Mouse (Mus musculus) hindbrain, embryonic 15.5 days (tissue): ENCODE data around the gene Gm28035. TPM values are rescaled to one million over a fixed set of nuclear protein-coding genes. Genes with fewer than 3 reads are reported as not detected.

Experiments
- ATAC-seq: fragments of 200-750 bp; cut with Nextera tagmentation; 2 replicates; pipeline ENCODE4 v1.8.0; 2017; ENCODE audit warnings: low read depth, moderate number of reproducible peaks, moderate TSS enrichment; ENCODE audit not compliant: low FRiP score
- H3K27ac ChIP-seq: fragments of 300-500 bp; sonication (generic); replicated peaks from 2 replicates; pipeline ENCODE4 v1.5.1; 2015; ENCODE audit warnings: mild to moderate bottlenecking, inconsistent platforms
- H3K27me3 ChIP-seq: fragments of 300-500 bp; sonication (generic); 2 replicates; pipeline ENCODE4 v1.6.1; 2015; ENCODE audit warnings: control low read depth, inconsistent platforms
- H3K36me3 ChIP-seq: fragments of 300-500 bp; sonication (generic); 2 replicates; pipeline ENCODE4 v1.6.1; 2015; ENCODE audit warnings: control low read depth, inconsistent platforms
- H3K4me1 ChIP-seq: fragments of 300-500 bp; sonication (generic); replicated peaks from 2 replicates; pipeline ENCODE4 v1.6.1; 2015; ENCODE audit warnings: control low read depth, inconsistent platforms
- H3K4me2 ChIP-seq: fragments of 300-500 bp; sonication (generic); 2 replicates; pipeline ENCODE4 v1.6.1; 2015; ENCODE audit warnings: moderate library complexity, mild to moderate bottlenecking, inconsistent platforms
- H3K4me3 ChIP-seq: fragments of 300-500 bp; sonication (generic); 2 replicates; pipeline ENCODE4 v1.5.1; 2015; ENCODE audit warnings: mild to moderate bottlenecking, inconsistent platforms
- H3K9ac ChIP-seq: fragments of 300-500 bp; sonication (generic); 2 replicates; pipeline ENCODE4 v1.6.1; 2015; ENCODE audit warnings: inconsistent platforms
- H3K9me3 ChIP-seq: fragments of 300-500 bp; sonication (generic); 2 replicates; pipeline ENCODE4 v1.6.1; 2016; ENCODE audit warnings: control low read depth, inconsistent platforms
- WGBS: fragments of 180-500 bp; shearing (Covaris S2); methylation state at CpG from one replicate; pipeline ENCODE4 v1.1.7; 2015; 5-methylcytosine and 5-hydroxymethylcytosine counted together
- polyA plus RNA-seq: library from polyadenylated mRNA; unstranded; fragments of >200 nt; fragmentation: Nextera tagmentation; extraction: Ambion mirVana; gene quantifications from 2 replicates; pipeline ENCODE4 v1.2.1, GENCODE M21; 2015

Gene Gm28035
- polyA plus RNA-seq, 1 experiment from 2014 or later = 0.26 TPM

DNA sequence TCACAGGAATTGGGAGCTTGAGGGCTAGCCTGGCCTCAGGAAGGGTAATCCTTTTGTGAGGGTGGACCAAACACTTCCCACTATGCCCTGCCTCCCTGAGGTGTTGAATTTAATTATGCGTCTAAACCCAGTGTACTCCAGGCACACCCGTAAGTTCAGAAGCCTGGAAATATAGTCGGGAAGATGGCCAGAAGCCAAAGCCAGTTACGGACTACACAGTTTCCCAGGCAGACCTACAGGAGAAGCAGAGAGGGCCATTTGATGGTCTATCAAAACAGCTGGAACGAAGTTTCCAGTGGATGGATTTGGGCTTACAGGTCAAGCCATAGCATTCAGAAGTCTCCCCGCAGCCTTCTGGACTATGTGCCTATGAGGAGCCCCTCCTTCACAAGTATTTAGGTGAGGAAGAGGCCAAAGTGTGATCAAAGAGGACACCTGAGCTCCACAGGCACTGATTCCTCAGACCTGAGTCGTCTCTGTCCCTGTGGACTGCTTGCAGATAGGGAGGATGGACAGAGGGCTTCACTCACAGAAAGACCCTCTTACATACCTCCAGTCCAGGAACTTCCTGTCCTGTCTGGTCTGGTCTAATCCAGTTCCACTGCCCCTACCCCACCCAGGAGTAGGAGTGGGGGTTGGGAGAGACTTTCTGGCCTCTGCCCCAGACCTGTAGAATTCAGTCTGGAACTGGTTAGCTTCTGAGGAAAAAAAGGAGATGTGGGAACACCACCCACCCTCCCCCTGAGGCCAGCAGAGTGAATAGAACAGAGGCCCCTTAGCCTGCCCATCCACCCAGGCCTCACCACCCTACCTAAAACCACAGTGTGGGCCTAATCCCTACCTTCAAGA, 24.5 kb downstream of the Gm28035 start:
- WGBS = 65% methylated on average over 7 of the region's 7 CpGs
- H3K9ac ChIP-seq = no peak overlapping the region

DNA sequence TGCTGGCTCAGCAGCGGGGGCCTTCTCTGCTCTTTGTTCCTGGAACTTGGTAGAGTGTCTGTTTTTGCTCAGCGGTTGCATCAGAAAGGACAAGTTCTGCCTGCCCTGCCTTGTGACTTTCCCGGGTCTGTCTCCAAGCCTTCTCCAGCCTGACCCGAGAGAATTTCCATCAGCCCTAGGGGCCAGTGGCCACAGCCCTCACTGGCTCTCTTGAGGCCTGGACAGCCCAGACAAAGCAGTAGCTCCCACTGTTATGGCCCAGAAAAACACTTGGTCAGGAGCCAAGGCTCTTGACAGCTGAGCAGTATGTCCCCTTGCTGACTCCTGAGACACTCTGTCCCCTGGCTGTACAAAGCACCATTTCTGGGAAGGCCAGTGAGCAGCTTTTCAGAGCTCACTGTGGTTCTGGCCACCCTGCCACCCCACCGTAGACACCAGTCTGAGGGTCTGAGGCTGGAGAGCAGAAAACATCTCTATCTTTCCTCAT, 25.4 kb downstream of the Gm28035 start, which contains the start of gene Phyhd1:
Gene Phyhd1 (plus strand): TSS at position 437 of the 487 bp plus-strand sequence.
- H3K27me3 ChIP-seq = no peaks in the 10 kb centered on the region
- H3K4me3 ChIP-seq = no peak within 1 kb of the TSS
- H3K36me3 ChIP-seq = peaks cover 27% of the 10 kb centered on the region
- no peak within 1 kb of the TSS for H3K9ac ChIP-seq
- WGBS = 20% methylated on average over 5 of the region's 5 CpGs
- 0 out of 2 replicates have a peak, but pooled peaks have one; percentile 24 for ATAC-seq
- H3K4me1 ChIP-seq = peaks cover 49% of the 10 kb centered on the region
- no peaks in the 10 kb centered on the region for H3K9me3 ChIP-seq
- H3K4me2 ChIP-seq = no peak within 1 kb of the TSS
- peak within 1 kb of the TSS; percentile 76 for H3K27ac ChIP-seq

More for the DNA sequence above, 24.5 kb downstream of the Gm28035 start:
- ATAC-seq = no peak
- peaks cover 47% of the 10 kb centered on the region for H3K4me1 ChIP-seq
- H3K27me3 ChIP-seq = no peaks in the 10 kb centered on the region
- H3K27ac ChIP-seq = peak overlapping the region; percentile 76
- peaks cover 27% of the 10 kb centered on the region for H3K36me3 ChIP-seq
- H3K9me3 ChIP-seq = no peaks in the 10 kb centered on the region
- H3K4me2 ChIP-seq = no peak overlapping the region
- no peak overlapping the region for H3K4me3 ChIP-seq

DNA sequence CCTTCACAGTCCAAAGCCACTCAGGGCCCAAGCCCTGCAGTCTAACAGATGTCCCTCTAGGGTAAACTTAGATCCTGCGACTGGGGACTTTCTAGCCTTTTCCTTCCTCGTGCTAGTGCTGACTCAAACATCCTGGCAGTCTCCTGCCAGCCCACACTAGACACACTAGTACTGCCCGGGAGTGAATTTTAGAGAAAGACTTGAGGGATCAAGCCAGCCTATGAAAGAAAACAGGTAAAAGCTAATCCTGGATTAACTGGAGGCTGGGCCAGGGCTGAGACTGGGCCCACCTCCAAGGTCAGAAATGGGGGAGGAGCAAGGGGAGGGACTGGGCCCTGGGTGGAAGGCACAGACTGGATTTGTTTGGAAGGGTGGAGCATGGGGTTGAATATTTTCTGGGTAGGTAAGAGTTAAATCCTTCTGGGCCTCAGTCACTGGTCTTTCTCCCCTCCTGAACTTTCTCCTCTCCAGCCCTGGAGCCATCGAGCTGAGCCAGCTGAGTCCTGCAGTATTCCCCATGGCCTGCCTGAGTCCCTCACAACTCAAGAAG, 26.1 kb downstream of the Gm28035 start:
- no peaks in the 10 kb centered on the region for H3K9me3 ChIP-seq
- no peak for ATAC-seq
- H3K4me3 ChIP-seq = no peak overlapping the region
- 21% methylated on average over 4 of the region's 4 CpGs for WGBS
- peaks cover 49% of the 10 kb centered on the region for H3K4me1 ChIP-seq
- no peaks in the 10 kb centered on the region for H3K27me3 ChIP-seq
- H3K4me2 ChIP-seq = no peak overlapping the region
- H3K27ac ChIP-seq = peak overlapping the region; percentile 76
- H3K9ac ChIP-seq = no peak overlapping the region
- H3K36me3 ChIP-seq = peaks cover 22% of the 10 kb centered on the region

DNA sequence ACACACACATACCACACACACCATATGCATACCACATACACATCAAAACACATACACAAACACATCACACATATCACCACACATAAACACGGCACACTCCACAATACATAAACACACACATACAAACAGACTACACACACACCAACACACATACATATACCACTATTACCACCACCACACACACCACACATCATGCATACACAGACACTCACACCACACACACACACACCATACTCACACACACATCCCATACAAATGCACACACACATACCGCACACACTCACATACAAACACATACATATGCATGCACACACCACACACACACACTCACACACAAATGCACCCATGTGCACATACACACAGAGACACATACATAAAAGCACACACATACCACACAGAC, 27.1 kb downstream of the Gm28035 start:
- no peak overlapping the region for H3K9ac ChIP-seq
- no peak overlapping the region for H3K27ac ChIP-seq
- no peak overlapping the region for H3K4me2 ChIP-seq
- peaks cover 21% of the 10 kb centered on the region for H3K36me3 ChIP-seq
- no peak overlapping the region for H3K4me3 ChIP-seq
- no peaks in the 10 kb centered on the region for H3K9me3 ChIP-seq
- 98% methylated on average over 2 of the region's 2 CpGs for WGBS
- peaks cover 42% of the 10 kb centered on the region for H3K4me1 ChIP-seq
- no peak for ATAC-seq
- no peaks in the 10 kb centered on the region for H3K27me3 ChIP-seq

DNA sequence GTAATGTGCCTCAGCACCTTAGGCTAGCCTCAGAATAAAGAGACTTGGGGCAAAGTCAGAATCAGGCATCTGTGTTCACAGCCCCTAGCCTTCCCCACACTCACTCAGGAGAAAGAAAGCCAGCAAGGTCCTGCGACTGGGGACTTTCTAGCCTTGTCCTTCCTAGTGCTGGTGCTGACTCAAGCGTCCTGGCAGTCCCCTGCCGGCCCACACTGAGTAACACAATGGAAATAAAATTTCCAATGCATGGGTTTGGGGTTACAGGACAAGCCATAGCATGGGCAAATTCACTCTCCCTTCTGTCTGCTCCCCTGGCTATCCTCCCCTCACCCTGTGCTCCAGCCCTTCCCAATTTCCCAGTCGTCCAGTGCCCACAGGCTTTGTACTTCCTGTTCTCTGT, 28.0 kb downstream of the Gm28035 start:
- WGBS = 65% methylated on average over 4 of the region's 4 CpGs
- Histone ChIP-seq H3K9ac (no peak overlapping the region), H3K9me3 (no peaks in the 10 kb centered on the region), H3K4me1 (peaks cover 39% of the 10 kb centered on the region), H3K4me2 (no peak overlapping the region), H3K27ac (no peak overlapping the region), H3K27me3 (no peaks in the 10 kb centered on the region), H3K4me3 (no peak overlapping the region), H3K36me3 (peaks cover 18% of the 10 kb centered on the region)
- no peak for ATAC-seq

DNA sequence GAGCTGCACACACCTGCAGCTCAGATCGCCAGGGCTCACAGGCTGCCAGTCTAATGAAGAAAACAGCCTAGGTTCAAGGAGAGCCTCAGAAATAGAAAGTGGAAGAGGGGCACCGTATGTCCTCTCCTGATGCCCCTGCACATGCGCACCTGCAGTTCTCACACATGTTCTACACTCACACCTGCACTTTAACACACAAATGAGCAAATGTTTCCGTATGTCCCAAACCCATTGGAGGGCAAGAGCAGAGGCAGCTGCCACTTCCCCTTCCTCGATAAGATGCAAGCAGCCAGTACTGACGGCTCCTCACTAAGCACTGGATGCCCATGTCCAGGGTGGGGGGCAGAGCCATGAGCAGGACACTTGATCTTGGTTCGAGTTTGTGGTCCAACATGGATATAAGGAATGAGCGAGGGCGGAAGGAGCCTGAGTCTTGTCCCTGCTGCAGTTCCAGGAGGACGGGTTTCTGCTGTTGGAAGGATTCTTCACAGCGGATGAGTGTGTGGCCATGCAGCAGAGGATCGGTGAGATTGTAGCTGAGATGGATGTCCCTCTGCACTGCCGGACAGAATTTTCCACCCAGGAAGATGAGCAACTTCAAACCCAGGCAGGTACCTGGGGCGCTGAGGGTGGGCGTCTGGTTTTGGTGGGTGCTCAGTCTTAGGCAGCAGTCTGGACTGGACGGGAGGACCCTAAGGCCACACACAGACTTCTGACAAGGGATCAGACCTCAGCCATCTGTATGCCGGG, 29.0 kb downstream of the Gm28035 start:
- H3K27ac ChIP-seq = 0 out of 2 replicates have a peak overlapping the region, but pooled peaks have one; percentile 33
- H3K9ac ChIP-seq = no peak overlapping the region
- 89% methylated on average over 17 of the region's 17 CpGs for WGBS
- H3K36me3 ChIP-seq = peaks cover 7% of the 10 kb centered on the region
- H3K4me2 ChIP-seq = no peak overlapping the region
- peaks cover 29% of the 10 kb centered on the region for H3K4me1 ChIP-seq
- ATAC-seq = no peak
- H3K4me3 ChIP-seq = no peak overlapping the region
- no peaks in the 10 kb centered on the region for H3K27me3 ChIP-seq
- H3K9me3 ChIP-seq = no peaks in the 10 kb centered on the region

DNA sequence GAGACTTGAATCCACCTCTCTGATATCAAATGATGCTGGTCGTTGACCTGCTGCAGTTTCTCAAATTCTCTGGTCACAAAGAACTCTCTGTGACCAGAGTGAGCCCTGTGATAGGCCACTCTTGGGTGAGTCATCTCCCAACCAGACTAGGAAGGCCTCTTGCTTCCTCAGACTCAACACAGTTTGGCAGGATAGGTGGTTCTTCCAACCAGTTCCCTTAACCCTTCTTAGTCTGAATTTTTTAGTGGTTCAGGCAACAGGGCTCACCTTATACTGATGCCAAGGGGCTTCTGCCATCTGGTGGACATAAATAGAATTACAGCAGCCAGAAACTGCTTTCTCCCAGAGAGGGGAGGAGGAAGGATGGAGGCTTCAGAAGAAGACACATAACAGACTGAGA, 29.8 kb downstream of the Gm28035 start:
- no peaks in the 10 kb centered on the region for H3K9me3 ChIP-seq
- H3K4me2 ChIP-seq = no peak overlapping the region
- peaks cover 22% of the 10 kb centered on the region for H3K4me1 ChIP-seq
- ATAC-seq = peak; percentile 76; the same call in 1 of the 2 replicates
- WGBS = 76% methylated on average over 1 of the region's 1 CpGs
- 0 out of 2 replicates have a peak overlapping the region, but pooled peaks have one; percentile 33 for H3K27ac ChIP-seq
- H3K27me3 ChIP-seq = no peaks in the 10 kb centered on the region
- no peak overlapping the region for H3K9ac ChIP-seq
- H3K4me3 ChIP-seq = no peak overlapping the region
- 0 out of 2 replicates have a peak, but pooled peaks cover under 1% of the 10 kb centered on the region for H3K36me3 ChIP-seq

DNA sequence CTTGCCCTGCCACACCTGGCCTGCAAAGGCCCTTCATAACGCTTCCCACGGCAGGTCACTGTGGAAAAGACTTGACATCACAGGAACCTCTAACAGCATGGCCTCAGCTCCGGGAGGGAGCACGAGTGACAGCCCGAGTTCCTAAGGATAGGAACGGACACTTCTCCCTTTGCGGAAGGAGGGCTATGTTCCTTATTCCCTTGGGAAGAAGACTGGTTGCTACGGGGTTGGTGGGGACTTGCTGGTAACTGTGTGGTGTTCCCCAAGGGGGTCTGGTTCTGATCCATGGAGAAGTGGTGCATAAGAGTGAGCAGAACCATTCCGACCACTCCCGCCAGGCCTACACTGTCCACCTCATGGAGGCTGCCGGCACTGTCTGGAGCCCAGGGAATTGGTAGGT, 40.4 kb downstream of the Gm28035 start, which contains the start of gene Gm28038:
Gene Gm28038 (plus strand): TSS at position 301 of the 400 bp plus-strand sequence.
- Histone ChIP-seq H3K9ac (no peak within 1 kb of the TSS), H3K36me3 (peaks cover 4% of the 10 kb centered on the region; the same call in 1 of the 2 replicates), H3K4me1 (peaks cover 11% of the 10 kb centered on the region), H3K4me3 (no peak within 1 kb of the TSS), H3K9me3 (no peaks in the 10 kb centered on the region), H3K27me3 (no peaks in the 10 kb centered on the region), H3K27ac (no peak within 1 kb of the TSS), H3K4me2 (no peak within 1 kb of the TSS)
- no peak for ATAC-seq
- 92% methylated on average over 11 of the region's 11 CpGs for WGBS

DNA sequence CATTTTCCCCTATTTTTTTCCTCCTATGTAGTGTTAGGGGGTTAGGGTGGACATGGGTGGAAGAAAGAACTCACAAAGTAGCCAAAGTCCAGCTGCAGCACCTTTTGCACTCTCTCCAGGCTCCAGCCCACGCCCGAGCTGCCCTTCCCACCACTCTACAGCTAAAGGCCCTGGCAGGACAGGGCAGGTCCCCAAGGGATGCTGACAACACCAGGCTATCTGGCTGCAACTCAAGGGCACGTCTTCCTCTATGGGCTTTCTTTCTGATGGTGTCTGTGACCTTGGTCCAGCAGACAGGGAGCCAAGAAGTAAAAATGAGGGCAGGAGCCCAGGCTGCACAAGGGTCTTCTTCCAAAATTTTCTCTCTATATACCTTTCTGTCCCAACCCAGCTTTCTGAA, 41.3 kb downstream of the Gm28035 start:
- no peaks in the 10 kb centered on the region for H3K27me3 ChIP-seq
- H3K9ac ChIP-seq = no peak overlapping the region
- H3K4me3 ChIP-seq = no peak overlapping the region
- H3K36me3 ChIP-seq = peaks cover 4% of the 10 kb centered on the region; the same call in 1 of the 2 replicates
- no peak for ATAC-seq
- WGBS = 85% methylated on average over 3 of the region's 3 CpGs
- H3K9me3 ChIP-seq = no peaks in the 10 kb centered on the region
- H3K4me1 ChIP-seq = peaks cover 12% of the 10 kb centered on the region
- no peak overlapping the region for H3K27ac ChIP-seq
- no peak overlapping the region for H3K4me2 ChIP-seq

DNA sequence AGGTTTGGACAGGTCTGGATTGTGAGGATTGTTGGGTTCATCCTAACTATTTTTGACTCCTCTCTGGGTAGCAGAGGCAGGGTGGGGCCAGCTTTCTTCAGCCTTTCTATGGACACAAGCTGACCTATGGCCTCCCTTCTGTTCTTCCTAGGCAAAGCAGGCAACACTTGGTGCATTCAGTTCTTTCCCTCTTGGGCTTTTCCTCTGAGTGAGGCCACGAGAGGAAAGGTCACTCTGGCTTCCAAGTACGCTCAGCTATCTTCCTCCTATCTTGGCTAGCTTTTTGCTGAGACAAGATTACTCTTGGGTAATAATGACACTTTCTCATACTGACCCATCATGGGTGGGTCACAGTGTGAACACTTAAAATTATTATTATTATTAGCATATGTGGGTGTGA, 42.8 kb downstream of the Gm28035 start:
- H3K4me3 ChIP-seq = no peak overlapping the region
- H3K4me1 ChIP-seq = peaks cover 25% of the 10 kb centered on the region
- no peak overlapping the region for H3K27ac ChIP-seq
- no peak overlapping the region for H3K4me2 ChIP-seq
- H3K9me3 ChIP-seq = no peaks in the 10 kb centered on the region
- no peak overlapping the region for H3K9ac ChIP-seq
- no peaks in the 10 kb centered on the region for H3K27me3 ChIP-seq
- 82% methylated on average over 2 of the region's 2 CpGs for WGBS
- H3K36me3 ChIP-seq = peaks cover 4% of the 10 kb centered on the region; the same call in 1 of the 2 replicates
- no peak for ATAC-seq

DNA sequence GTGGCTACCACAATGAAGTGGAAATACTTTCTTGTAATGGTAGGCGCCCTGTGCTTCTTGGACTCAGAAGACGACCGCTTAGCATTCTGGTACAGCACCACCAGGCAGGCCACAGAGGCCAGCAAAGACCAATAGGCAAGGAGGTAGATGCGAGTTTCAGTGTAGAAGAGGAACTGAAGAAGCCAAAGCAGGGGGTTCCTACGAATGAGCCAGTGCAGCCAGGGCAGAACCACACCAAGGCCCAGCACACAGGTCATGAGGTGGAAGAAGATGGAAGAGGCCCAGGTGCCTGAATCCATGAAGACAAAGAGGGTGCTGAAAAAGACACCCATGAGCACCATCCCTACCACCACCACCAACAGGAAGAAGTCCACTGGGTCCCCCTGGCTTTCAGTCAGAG, 44.6 kb downstream of the Gm28035 start:
- Histone ChIP-seq H3K27ac (no peak overlapping the region), H3K4me1 (peaks cover 27% of the 10 kb centered on the region), H3K36me3 (peaks cover 4% of the 10 kb centered on the region; the same call in 1 of the 2 replicates), H3K4me3 (peak overlapping the region; percentile 94), H3K9me3 (no peaks in the 10 kb centered on the region), H3K4me2 (peak overlapping the region; percentile 81), H3K27me3 (no peaks in the 10 kb centered on the region), H3K9ac (no peak overlapping the region)
- no peak for ATAC-seq
- 95% methylated on average over 5 of the region's 5 CpGs for WGBS
